Mouse (Mus musculus) hindbrain, embryonic 13.5 days (tissue): ENCODE results near the gene Zfp872. TPM values are rescaled to one million over a fixed set of nuclear protein-coding genes. Genes with fewer than 3 reads are reported as not detected.
"Not testable (repeated sequence)": the region's sequence is repeated elsewhere in the genome, so short reads cannot be mapped to it uniquely, and the experiment has no call there.

Source experiments
- ATAC-seq: fragments of 200-750 bp; cut with Nextera tagmentation; 2 replicates; pipeline ENCODE4 v1.8.0; 2017; ENCODE audit warnings: moderate TSS enrichment; ENCODE audit not compliant: low FRiP score
- H3K27ac ChIP-seq: fragments of 300-500 bp; sonication (generic); 2 replicates; pipeline ENCODE4 v1.5.1; 2015; ENCODE audit warnings: inconsistent platforms, mild to moderate bottlenecking, moderate library complexity
- H3K27me3 ChIP-seq: fragments of 300-500 bp; sonication (generic); 2 replicates; pipeline ENCODE4 v1.6.1; 2015; ENCODE audit warnings: mild to moderate bottlenecking, inconsistent platforms
- H3K36me3 ChIP-seq: fragments of 300-500 bp; sonication (generic); 2 replicates; pipeline ENCODE4 v1.6.1; 2015; ENCODE audit warnings: mild to moderate bottlenecking, inconsistent platforms
- H3K4me1 ChIP-seq: fragments of 300-500 bp; sonication (generic); replicated peaks from 2 replicates; pipeline ENCODE4 v1.6.1; 2015; ENCODE audit warnings: inconsistent platforms
- H3K4me2 ChIP-seq: fragments of 300-500 bp; sonication (generic); 2 replicates; pipeline ENCODE4 v1.6.1; 2015; ENCODE audit warnings: inconsistent platforms, mild to moderate bottlenecking, moderate library complexity
- H3K4me3 ChIP-seq: fragments of 300-500 bp; sonication (generic); 2 replicates; pipeline ENCODE4 v1.5.1; 2015; ENCODE audit warnings: mild to moderate bottlenecking, inconsistent platforms
- H3K9ac ChIP-seq: fragments of 300-500 bp; sonication (generic); 2 replicates; pipeline ENCODE4 v1.6.1; 2015; ENCODE audit warnings: mild to moderate bottlenecking, inconsistent platforms
- H3K9me3 ChIP-seq: fragments of 300-500 bp; sonication (generic); 2 replicates; pipeline ENCODE4 v1.6.1; 2016; ENCODE audit warnings: inconsistent platforms
- WGBS: fragments of 180-500 bp; shearing (Covaris S2); methylation state at CpG from one replicate; pipeline ENCODE4 v1.1.7; 2015; 5-methylcytosine and 5-hydroxymethylcytosine counted together
- polyA plus RNA-seq: library from polyadenylated mRNA; unstranded; fragments of >200 nt; fragmentation: Nextera tagmentation; extraction: Ambion mirVana; gene quantifications from 2 replicates; pipeline ENCODE4 v1.2.1, GENCODE M21; 2015

Zfp872 gene
- polyA plus RNA-seq, 1 experiment from 2014 or later: 0.17 TPM

DNA sequence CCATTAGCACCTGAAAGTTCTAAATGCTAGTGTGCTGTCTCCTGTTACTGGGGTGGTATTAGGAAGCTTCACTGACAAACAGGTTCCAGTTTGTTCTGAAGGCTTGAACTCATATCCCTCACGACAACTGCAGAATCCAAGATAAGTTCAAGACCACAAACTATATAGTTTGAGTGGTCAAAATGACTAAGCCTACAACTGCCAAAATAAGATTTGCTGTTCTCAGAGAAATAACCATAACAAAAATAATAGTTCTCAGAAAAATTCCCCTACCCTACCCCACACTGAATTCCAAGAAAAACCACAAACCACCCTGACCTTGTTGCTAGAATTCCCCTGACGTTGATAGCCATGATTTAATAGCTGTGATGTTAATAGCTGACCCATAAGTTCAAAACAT is 26.7 kb downstream of the Zfp872 start:
- H3K4me1 ChIP-seq: no peaks in the 10 kb centered on the region
- H3K27ac ChIP-seq: no peak overlapping the region
- H3K27me3 ChIP-seq: no peaks in the 10 kb centered on the region
- H3K36me3 ChIP-seq: no peaks in the 10 kb centered on the region
- no peak overlapping the region for H3K9ac ChIP-seq
- H3K4me3 ChIP-seq: no peak overlapping the region
- no peaks in the 10 kb centered on the region for H3K9me3 ChIP-seq
- H3K4me2 ChIP-seq: no peak overlapping the region
- 88% methylated on average over 2 of the region's 2 CpGs for WGBS
- no peak for ATAC-seq

DNA sequence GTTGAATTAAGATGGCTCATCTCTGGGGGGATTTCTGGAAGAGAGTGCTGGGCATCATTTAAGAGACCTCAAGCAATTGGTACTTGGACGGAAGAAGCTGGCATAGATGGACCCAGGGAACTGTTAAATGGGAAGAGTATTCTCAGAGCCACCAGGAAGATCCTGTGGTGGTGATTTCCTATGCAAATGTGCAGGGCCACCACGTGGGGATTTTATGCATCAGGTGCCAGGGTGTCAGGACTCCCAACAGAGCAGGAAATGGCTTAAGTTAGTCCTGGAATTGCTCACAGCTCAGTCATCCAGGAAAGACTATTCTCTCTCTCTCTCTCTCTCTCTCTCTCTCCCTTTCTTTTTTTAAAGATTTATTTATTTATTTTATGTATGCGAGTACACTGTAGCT is 28.8 kb downstream of the Zfp872 start:
- Histone ChIP-seq H3K9ac (no peak overlapping the region), H3K9me3 (no peaks in the 10 kb centered on the region), H3K4me3 (no peak overlapping the region), H3K4me1 (no peaks in the 10 kb centered on the region), H3K27ac (no peak overlapping the region), H3K36me3 (no peaks in the 10 kb centered on the region), H3K4me2 (no peak overlapping the region), H3K27me3 (0 out of 2 replicates have a peak, but pooled peaks cover 3% of the 10 kb centered on the region)
- 54% methylated on average over 3 of the region's 3 CpGs for WGBS
- ATAC-seq: no peak

DNA sequence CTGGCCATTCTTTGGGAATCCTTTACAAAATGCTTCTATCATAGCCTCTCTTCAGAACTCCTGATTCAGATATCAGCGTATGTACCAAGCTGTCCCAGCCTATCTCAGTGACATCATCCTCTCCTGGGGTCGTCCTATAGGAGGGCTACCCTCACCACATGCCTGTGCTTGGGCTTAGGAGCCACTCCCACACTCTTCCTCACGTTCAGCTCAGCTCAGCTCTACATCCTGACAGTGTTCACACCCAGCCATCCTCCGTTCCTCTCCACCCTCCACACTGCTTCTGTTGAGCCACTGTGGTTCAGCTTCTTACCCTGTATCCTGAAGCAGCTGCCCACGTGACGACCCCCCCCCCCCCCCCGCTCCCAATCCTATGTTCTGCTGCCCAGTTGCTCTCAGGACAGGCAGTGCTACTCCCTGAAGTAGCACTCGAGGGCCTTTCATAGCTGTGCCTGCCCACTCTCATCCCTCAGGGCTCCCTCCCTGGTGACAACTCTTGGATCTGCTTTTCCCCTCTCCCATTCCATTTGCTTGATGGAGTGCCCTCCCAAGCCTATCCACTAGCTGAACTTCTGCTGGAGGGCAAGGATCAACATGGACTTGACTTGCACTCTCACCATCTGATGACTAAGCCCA is 30.1 kb downstream of the Zfp872 start:
- Histone ChIP-seq H3K27ac (no peak overlapping the region), H3K36me3 (no peaks in the 10 kb centered on the region), H3K9me3 (no peaks in the 10 kb centered on the region), H3K27me3 (0 out of 2 replicates have a peak, but pooled peaks cover 3% of the 10 kb centered on the region), H3K9ac (no peak overlapping the region), H3K4me1 (no peaks in the 10 kb centered on the region), H3K4me3 (no peak overlapping the region), H3K4me2 (no peak overlapping the region)
- no peak for ATAC-seq
- 57% methylated on average over 5 of the region's 8 CpGs for WGBS

DNA sequence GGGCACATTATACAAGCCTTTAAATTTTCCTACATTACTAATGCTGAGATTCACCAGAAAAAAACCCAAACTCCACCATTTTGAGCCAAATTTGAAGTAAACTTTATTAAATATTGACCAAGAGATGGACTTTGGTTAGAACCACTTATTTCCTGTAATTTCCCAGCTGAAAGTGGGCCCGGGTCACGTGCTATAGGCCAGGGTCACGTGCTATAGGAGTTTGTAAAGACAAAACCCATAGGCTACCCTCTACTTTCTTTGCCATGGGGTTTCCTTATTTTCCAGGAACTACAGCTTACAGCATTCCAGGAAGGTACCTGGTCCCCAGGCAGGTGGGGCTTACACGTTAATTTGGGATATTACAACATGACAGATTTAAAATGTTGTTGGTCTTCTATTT is 36.2 kb downstream of the Zfp872 start:
- Histone ChIP-seq H3K27ac (no peak overlapping the region), H3K36me3 (no peaks in the 10 kb centered on the region), H3K9me3 (no peaks in the 10 kb centered on the region), H3K4me2 (no peak overlapping the region), H3K4me1 (peaks cover 5% of the 10 kb centered on the region; the same call in 1 of the 2 replicates), H3K4me3 (no peak overlapping the region), H3K27me3 (0 out of 2 replicates have a peak, but pooled peaks cover 3% of the 10 kb centered on the region), H3K9ac (no peak overlapping the region)
- WGBS: 89% methylated on average over 4 of the region's 4 CpGs
- ATAC-seq: no peak

DNA sequence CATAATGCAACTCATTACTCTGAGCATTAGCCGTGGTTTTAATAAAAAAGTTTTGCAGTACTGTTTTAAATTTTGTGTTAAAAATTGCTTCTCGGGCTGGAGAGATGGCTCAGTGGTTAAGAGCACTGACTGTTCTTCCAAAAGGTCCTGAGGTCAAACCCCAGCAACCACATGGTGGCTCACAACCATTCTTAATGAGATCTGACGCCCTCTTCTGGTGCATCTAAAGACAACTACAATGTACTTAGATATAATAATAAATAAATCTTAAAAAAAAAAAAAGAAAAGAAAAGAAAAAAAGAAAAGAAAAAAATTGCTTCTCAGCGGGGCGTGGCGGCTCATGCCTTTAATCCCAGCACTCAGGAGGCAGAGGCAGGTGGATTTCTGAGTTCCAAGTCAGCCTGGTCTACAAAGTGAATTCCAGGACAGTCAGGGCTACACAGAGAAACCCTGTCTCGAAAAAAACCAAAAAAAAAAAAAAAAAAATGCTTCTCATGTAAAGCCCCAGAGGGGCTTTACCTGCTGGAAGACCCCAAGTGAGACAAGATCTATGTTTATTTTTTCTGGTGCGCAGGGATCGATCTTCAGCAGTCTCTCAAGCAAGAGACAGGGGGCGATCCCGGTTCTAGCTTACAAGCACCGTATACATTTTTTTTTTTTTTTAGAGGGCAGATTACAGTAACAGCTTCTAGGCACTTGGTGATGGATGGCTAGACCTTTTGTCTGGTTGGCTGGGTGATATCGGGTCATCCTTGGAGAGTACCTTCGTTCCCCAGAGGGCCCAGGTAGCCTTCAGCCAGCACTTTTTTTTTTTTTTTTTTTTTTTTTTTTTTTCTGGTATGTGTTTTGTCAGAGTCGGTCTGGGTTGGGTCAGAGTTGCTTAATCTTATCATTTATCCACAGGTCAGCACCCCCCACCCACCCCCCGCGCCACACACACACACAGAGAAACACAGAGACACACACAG is 36.9 kb downstream of the Zfp872 start:
- H3K27ac ChIP-seq: 0 out of 2 replicates have a peak overlapping the region, but pooled peaks have one; percentile 86
- peak; percentile 75 for ATAC-seq

DNA sequence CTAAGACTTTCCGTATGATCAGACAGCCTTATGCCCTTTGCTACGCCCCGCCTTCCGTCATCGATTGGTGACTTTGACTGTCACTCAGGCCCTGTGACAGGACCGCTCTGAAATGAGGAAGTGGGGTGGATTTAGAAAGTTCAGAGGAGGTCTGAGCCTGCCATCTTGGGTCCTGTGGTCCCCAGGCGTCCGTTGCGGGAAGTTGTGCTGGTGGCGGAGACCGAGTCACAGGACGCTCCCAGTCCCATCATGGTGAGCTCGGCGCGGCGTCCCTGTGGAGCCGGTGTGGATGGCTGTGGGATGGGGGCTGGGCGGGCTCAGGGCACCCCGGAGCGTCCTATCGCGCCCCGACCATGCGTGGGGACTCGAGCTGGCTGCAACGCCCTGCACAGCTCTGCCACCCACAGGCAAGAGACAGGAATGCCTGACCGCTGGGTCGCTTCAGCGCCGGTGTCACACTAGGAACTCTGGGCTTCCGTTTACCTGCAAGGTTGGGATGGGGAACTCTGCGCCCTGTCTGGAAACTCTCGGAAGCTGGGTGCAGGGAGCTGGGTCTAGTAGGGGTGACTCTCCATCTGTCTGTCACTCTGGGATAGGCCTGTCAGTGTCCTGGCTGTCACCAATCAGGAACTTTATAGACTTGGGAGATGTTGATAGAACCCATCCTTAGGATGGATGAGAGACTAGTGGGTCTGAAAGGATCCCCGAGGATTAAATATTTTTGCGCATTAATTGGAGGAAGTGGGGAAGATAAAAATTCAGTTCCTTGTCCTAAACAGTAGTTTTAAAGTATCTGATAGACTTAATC is 37.9 kb downstream of the Zfp872 start, which contains the start of gene Zfp809:
Gene Zfp809 (plus strand): TSS at position 134 of the 808 bp plus-strand sequence.
- Histone ChIP-seq H3K4me3 (peak within 1 kb of the TSS; percentile 74), H3K27me3 (no peaks in the 10 kb centered on the region), H3K9ac (peak within 1 kb of the TSS; percentile 80), H3K4me1 (peaks cover 5% of the 10 kb centered on the region; the same call in 1 of the 2 replicates), H3K9me3 (no peaks in the 10 kb centered on the region), H3K27ac (peak within 1 kb of the TSS; percentile 86), H3K4me2 (peak within 1 kb of the TSS; percentile 61), H3K36me3 (no peaks in the 10 kb centered on the region)
- 2% methylated on average over 35 of the region's 35 CpGs for WGBS
- ATAC-seq: peak; percentile 99

More for the DNA sequence above, 36.9 kb downstream of the Zfp872 start:
- 26% methylated on average over 17 of the region's 17 CpGs for WGBS
- H3K27me3 ChIP-seq: 0 out of 2 replicates have a peak, but pooled peaks cover 3% of the 10 kb centered on the region
- H3K9ac ChIP-seq: peak overlapping the region; percentile 80; the same call in 1 of the 2 replicates
- H3K36me3 ChIP-seq: no peaks in the 10 kb centered on the region
- H3K4me3 ChIP-seq: peak overlapping the region; percentile 74
- H3K4me2 ChIP-seq: peak overlapping the region; percentile 61
- H3K4me1 ChIP-seq: peaks cover 5% of the 10 kb centered on the region; the same call in 1 of the 2 replicates
- H3K9me3 ChIP-seq: no peaks in the 10 kb centered on the region

DNA sequence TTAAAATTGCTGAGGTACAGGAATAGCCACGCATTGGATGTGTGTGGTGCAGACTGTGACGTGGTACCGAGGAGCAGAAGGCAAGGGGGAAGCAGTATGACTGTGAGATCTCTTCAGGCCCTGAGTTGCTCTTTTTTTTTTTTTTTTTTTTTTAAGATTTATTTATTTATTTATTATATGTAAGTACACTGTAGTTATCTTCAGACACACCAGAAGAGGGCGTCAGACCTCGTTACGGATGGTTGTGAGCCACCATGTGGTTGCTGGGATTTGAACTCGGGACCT is 38.4 kb downstream of the Zfp872 start:
- WGBS: 69% methylated on average over 7 of the region's 7 CpGs
- H3K4me3 ChIP-seq: peak overlapping the region; percentile 74
- H3K27me3 ChIP-seq, H3K36me3 ChIP-seq, ATAC-seq, H3K27ac ChIP-seq, H3K9me3 ChIP-seq, H3K9ac ChIP-seq, H3K4me1 ChIP-seq: not testable (repeated sequence)
- peak overlapping the region; percentile 61 for H3K4me2 ChIP-seq

DNA sequence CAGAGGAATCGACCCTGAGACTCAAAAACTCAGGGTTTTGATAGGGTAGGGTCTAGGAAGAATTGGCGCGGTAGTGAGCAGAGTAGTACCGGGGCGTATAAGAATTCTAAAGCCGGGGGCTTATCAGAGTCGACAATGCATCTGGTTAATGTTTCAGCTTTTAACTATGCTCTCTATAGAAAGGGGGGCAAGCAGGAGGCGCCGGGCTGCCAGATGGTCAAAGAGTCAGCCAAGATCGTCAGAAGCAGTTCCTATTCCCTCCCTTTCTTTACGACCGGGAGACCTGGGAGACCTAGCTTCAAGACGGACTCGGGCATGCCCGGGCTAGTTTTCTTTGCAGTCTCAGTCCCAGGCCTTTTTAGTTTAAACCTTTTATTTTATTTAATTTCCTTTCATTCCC is 39.0 kb downstream of the Zfp872 start:
- Histone ChIP-seq H3K9ac (no peak overlapping the region), H3K4me3 (no peak overlapping the region), H3K36me3 (no peaks in the 10 kb centered on the region), H3K4me2 (no peak overlapping the region), H3K27me3 (no peaks in the 10 kb centered on the region), H3K27ac (no peak overlapping the region), H3K4me1 (peaks cover 5% of the 10 kb centered on the region; the same call in 1 of the 2 replicates), H3K9me3 (no peaks in the 10 kb centered on the region)
- WGBS: 77% methylated on average over 15 of the region's 15 CpGs
- ATAC-seq: no peak

DNA sequence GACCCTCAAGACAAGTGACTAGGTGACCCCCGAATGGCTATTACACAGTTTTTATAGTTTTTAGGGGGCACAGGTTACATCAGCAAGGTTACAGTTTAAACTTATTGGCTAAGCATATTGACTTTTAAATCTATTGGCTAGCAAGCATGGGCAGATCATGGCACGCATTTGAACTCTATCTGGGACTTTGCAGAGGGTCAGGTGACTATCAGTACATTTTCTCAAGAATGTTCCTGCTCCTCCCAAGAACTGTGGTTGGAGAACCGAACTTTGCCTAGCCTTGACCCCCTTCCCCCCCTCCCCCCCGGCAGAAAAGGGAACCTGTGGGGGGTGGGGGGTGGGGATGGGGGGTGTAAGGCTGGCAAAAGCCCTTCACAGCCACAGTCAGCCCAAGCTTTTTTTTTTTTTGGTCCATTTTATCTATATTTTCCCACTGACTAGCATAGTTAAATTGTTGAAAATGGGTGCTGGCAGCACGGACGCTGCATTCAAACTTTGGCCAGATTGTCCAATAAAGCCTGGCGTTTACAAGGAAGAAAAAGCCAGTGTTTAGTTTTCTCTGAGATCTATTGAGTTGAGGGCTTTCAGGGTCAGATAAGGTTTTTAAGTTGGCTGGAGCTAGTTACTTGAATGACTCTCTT is 41.6 kb downstream of the Zfp872 start:
- no peaks in the 10 kb centered on the region for H3K9me3 ChIP-seq
- no peak for ATAC-seq
- H3K36me3 ChIP-seq: no peaks in the 10 kb centered on the region
- no peak overlapping the region for H3K27ac ChIP-seq
- H3K9ac ChIP-seq: no peak overlapping the region
- peaks cover 5% of the 10 kb centered on the region; the same call in 1 of the 2 replicates for H3K4me1 ChIP-seq
- no peak overlapping the region for H3K4me2 ChIP-seq
- H3K4me3 ChIP-seq: no peak overlapping the region
- WGBS: 93% methylated on average over 6 of the region's 7 CpGs
- H3K27me3 ChIP-seq: no peaks in the 10 kb centered on the region

DNA sequence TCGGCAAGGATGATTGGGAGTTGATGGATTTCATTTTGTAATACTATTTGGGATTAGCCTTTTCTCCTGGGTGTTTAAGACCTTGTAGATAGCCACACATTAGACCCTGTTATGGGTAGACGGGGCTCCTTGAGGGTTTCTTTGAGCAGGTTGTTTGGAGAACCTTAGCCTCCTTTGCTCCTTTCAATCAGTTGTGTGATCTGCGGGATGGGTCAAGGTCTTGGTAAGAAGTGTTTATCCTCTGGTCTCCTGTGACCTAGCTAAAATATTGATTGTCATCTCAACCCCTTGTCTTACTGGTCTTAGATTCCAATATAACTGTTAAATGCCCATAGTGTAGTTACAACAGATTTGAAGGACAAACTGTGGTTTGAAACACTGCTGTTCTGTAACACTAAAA is 42.2 kb downstream of the Zfp872 start:
- no peak for ATAC-seq
- H3K36me3 ChIP-seq: peaks cover 2% of the 10 kb centered on the region; the same call in 1 of the 2 replicates
- H3K4me1 ChIP-seq: peaks cover 5% of the 10 kb centered on the region; the same call in 1 of the 2 replicates
- H3K9me3 ChIP-seq: no peaks in the 10 kb centered on the region
- 96% methylated on average over 3 of the region's 3 CpGs for WGBS
- no peaks in the 10 kb centered on the region for H3K27me3 ChIP-seq
- no peak overlapping the region for H3K27ac ChIP-seq
- H3K4me3 ChIP-seq: no peak overlapping the region
- H3K4me2 ChIP-seq: no peak overlapping the region
- H3K9ac ChIP-seq: no peak overlapping the region

DNA sequence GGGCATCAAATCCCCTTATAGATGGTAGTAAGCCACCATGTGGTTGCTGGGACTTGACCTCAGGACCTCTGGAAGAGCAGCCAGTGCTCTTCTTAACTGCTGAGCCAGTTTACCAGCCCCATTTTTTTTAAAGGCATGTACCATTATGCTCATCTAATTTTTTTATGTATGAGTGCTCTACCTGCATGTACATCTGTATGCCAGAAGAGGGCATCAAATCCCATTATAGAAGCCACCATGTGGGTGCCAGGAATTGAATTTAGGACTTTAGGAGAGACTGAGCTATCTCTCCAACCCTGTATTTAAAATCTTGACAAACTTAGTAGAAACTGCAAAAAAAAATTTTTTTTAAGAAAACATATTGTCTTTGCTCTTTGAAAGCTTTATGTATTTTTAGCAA is 42.7 kb downstream of the Zfp872 start:
- no peak for ATAC-seq
- Histone ChIP-seq H3K27ac (no peak overlapping the region), H3K9ac (no peak overlapping the region), H3K4me3 (no peak overlapping the region), H3K9me3 (no peaks in the 10 kb centered on the region), H3K36me3 (peaks cover 7% of the 10 kb centered on the region), H3K4me2 (no peak overlapping the region), H3K27me3 (no peaks in the 10 kb centered on the region), H3K4me1 (peaks cover 5% of the 10 kb centered on the region; the same call in 1 of the 2 replicates)
